Mouse (Mus musculus): ENCODE results near the gene Fkbp2.

The Fkbp2 gene

GRCm38 (mm10) chr19:6937541-6938465, 42.5 kb downstream of the Fkbp2 start:
- no peak for DNase-seq

GRCm38 (mm10) chr19:6936299-6936698, 44.0 kb downstream of the Fkbp2 start:
- no peak for DNase-seq

GRCm38 (mm10) chr19:6934195-6934977, 45.9 kb downstream of the Fkbp2 start, which contains the start of gene Kcnk4:
Gene Kcnk4, minus strand, starts transcription at chr19:6934515.
- no peak for DNase-seq

- peak; percentile 65 for DNase-seq
Measured at GRCm38 (mm10) chr19:6933436-6934194, 46.7 kb downstream of the Fkbp2 start.

- DNase-seq, result no peak
Measured at GRCm38 (mm10) chr19:6933102-6933435, 47.2 kb downstream of the Fkbp2 start.

- DNase-seq, result no peak
Measured at GRCm38 (mm10) chr19:6932018-6932417, 48.3 kb downstream of the Fkbp2 start.

GRCm38 (mm10) chr19:6931002-6931401, 49.3 kb downstream of the Fkbp2 start:
- no peak for DNase-seq

GRCm38 (mm10) chr19:6928080-6928479, 52.2 kb downstream of the Fkbp2 start:
- no peak for DNase-seq
